Mouse (Mus musculus) spleen, postnatal 4 days (tissue): Measurements from ENCODE around the gene Olfr412.

Experiments
- DNase-seq, 2 experiments: peaks; one replicate each; pipeline ENCODE4 v3.0.0; 2022; ENCODE audit warnings: low spot score in 2 of 2

Olfr412 gene

DNA sequence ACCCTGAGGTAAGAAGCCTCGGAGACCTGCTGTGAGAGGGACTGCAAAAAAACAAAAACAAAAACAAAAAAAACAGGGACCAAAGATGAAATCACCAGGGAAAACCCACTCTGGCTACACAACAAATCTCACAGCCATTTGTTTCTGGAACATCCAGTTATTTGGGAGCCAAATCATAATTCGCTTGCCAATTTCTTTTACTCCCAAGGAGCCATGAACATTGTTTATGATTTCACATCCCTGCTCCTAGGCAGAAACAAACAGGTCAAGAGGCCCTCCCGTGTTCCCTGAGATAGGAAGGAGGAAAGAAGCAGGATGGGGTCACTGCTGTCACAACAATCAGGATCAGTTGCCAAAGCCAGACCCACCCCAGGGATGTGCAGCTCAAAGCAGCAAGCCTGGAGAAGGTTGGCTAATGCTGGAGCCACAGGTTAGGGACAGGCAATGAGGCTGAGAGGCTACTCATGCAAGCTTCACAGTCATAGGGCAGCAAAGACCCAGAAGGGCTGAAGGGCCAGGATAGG is 51.6 kb downstream of the Olfr412 start:
- DNase-seq: no peak

DNA sequence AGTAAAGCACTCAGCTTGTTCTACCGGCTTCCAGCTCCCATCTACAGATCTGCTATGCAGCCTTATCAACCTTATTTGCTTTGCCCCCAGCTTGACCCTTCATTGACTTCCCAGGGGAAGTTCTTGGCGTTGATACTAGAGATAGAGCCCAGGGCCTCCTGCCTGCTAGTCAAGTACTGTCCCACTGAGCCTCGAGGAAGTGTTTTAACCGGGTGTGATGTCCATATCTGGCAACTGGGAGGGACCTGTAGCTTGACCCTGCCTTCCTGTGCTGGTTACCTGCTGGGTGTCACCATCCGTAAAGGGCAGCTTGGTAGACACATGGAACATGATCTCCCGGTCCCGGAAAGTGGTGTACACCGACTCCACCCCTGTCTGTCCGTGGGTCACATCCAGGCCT is 52.2 kb downstream of the Olfr412 start:
- DNase-seq: no peak

GRCm38 (mm10) chr11:74415736-74416135 is 53.9 kb downstream of the Olfr412 start:
- no peak for DNase-seq
